Mouse (Mus musculus) ovary, adult 10 weeks (tissue): ENCODE data around the gene Olfr1056. TPM values are rescaled to one million over a fixed set of nuclear protein-coding genes. Genes with fewer than 3 reads are reported as not detected.

Source experiments
- polyA plus RNA-seq: library from polyadenylated mRNA; stranded (reverse); fragments of 350-450 nt; fragmentation: Illumina TruSeq; extraction: RNeasy Lipid Tissue Mini Kit (QIAGEN cat#74804); gene quantifications from one replicate; pipeline ENCODE4 v1.2.3, GENCODE M21; 2014

Gene Olfr1056
- not detected for polyA plus RNA-seq

GRCm38 (mm10) chr2:86362369-86362768 lies at the start of gene Olfr1056:
Olfr1056 (minus strand) TSS chr2:86362469.

GRCm38 (mm10) chr2:86388461-86388860 lies 26.2 kb upstream of the Olfr1056 start, which contains the start of gene Olfr1058:
Olfr1058 (minus strand) TSS chr2:86388561.

GRCm38 (mm10) chr2:86378293-86378692 lies 16.0 kb upstream of the Olfr1056 start, which contains the start of gene Olfr1057:
Olfr1057 (minus strand) TSS chr2:86378393.

GRCm38 (mm10) chr2:86350184-86350583 lies 12.1 kb downstream of the Olfr1056 start, which contains the start of gene Olfr1055:
Olfr1055 (minus strand) TSS chr2:86350284.

GRCm38 (mm10) chr2:86335333-86335732 lies 26.9 kb downstream of the Olfr1056 start, which contains the start of gene Olfr1054:
Olfr1054 (minus strand) TSS chr2:86335433.

GRCm38 (mm10) chr2:86315184-86315583 lies 47.1 kb downstream of the Olfr1056 start, which contains the start of gene Olfr1053:
Olfr1053 (minus strand) TSS chr2:86315284.

Other genes with a start within 250 kb of the Olfr1056 start
- not detected for gene Olfr1039, start 226.5 kb downstream of the Olfr1056 start, polyA plus RNA-seq
- not detected for gene Olfr1040, start 215.7 kb downstream of the Olfr1056 start, polyA plus RNA-seq
- not detected for gene Olfr1042, start 200.6 kb downstream of the Olfr1056 start, polyA plus RNA-seq
- not detected for gene Olfr1043, start 194.9 kb downstream of the Olfr1056 start, polyA plus RNA-seq
- not detected for gene Olfr1044, start 184.6 kb downstream of the Olfr1056 start, polyA plus RNA-seq
- not detected for gene Olfr52, start 176.8 kb downstream of the Olfr1056 start, polyA plus RNA-seq
- gene Olfr1045, start 159.5 kb downstream of the Olfr1056 start, polyA plus RNA-seq: not detected
- not detected for gene Olfr1046, start 143.2 kb downstream of the Olfr1056 start, polyA plus RNA-seq
- not detected for gene Olfr1047, start 131.1 kb downstream of the Olfr1056 start, polyA plus RNA-seq
- gene Olfr1048, start 122.2 kb downstream of the Olfr1056 start, polyA plus RNA-seq: not detected
- not detected for gene Olfr1049, start 104.1 kb downstream of the Olfr1056 start, polyA plus RNA-seq
- not detected for gene Olfr1051, start 83.4 kb downstream of the Olfr1056 start, polyA plus RNA-seq
- not detected for gene Olfr1052, start 70.0 kb downstream of the Olfr1056 start, polyA plus RNA-seq
- not detected for gene Olfr1053, start 47.2 kb downstream of the Olfr1056 start, polyA plus RNA-seq
- gene Olfr1054, start 27.0 kb downstream of the Olfr1056 start, polyA plus RNA-seq: not detected
- gene Olfr1055, start 12.2 kb downstream of the Olfr1056 start, polyA plus RNA-seq: not detected
- not detected for gene Olfr1057, start 15.9 kb upstream of the Olfr1056 start, polyA plus RNA-seq
- gene Olfr1058, start 26.1 kb upstream of the Olfr1056 start, polyA plus RNA-seq: not detected
- not detected for gene Olfr1061, start 51.6 kb upstream of the Olfr1056 start, polyA plus RNA-seq
- gene Olfr1062, start 64.3 kb upstream of the Olfr1056 start, polyA plus RNA-seq: not detected
- gene Olfr1065, start 88.1 kb upstream of the Olfr1056 start, polyA plus RNA-seq: not detected
- gene Olfr1066, start 93.8 kb upstream of the Olfr1056 start, polyA plus RNA-seq: not detected
- gene Olfr228, start 124.9 kb upstream of the Olfr1056 start, polyA plus RNA-seq: not detected
- gene Olfr1076, start 146.0 kb upstream of the Olfr1056 start, polyA plus RNA-seq: not detected
- not detected for gene Olfr1079, start 180.0 kb upstream of the Olfr1056 start, polyA plus RNA-seq
- not detected for gene Olfr1080, start 195.8 kb upstream of the Olfr1056 start, polyA plus RNA-seq
- gene Olfr1082, start 236.5 kb upstream of the Olfr1056 start, polyA plus RNA-seq: not detected